Mouse (Mus musculus) embryonic facial prominence, embryonic 15.5 days (tissue): ENCODE results near the gene Sis. TPM values are rescaled to one million over a fixed set of nuclear protein-coding genes. Genes with fewer than 3 reads are reported as not detected.

ENCODE experiments used
- ATAC-seq: fragments of 200-750 bp; cut with Nextera tagmentation; 2 replicates; pipeline ENCODE4 v1.8.0; 2017; ENCODE audit warnings: low read depth, moderate TSS enrichment; ENCODE audit not compliant: insufficient number of reproducible peaks, low FRiP score, low TSS enrichment
- H3K27ac ChIP-seq: fragments of 300-500 bp; sonication (generic); replicated peaks from 2 replicates; pipeline ENCODE4 v1.5.1; 2015; ENCODE audit warnings: mild to moderate bottlenecking, inconsistent platforms
- H3K27me3 ChIP-seq: fragments of 300-500 bp; sonication (generic); 2 replicates; pipeline ENCODE4 v1.6.1; 2015; ENCODE audit warnings: inconsistent platforms
- H3K36me3 ChIP-seq: fragments of 300-500 bp; sonication (generic); 2 replicates; pipeline ENCODE4 v1.6.1; 2015; ENCODE audit warnings: mild to moderate bottlenecking, inconsistent platforms
- H3K4me1 ChIP-seq: fragments of 300-500 bp; sonication (generic); 2 replicates; pipeline ENCODE4 v1.6.1; 2015; ENCODE audit warnings: inconsistent platforms
- H3K4me2 ChIP-seq: fragments of 300-500 bp; sonication (generic); replicated peaks from 2 replicates; pipeline ENCODE4 v1.6.1; 2015; ENCODE audit warnings: mild to moderate bottlenecking, inconsistent platforms
- H3K4me3 ChIP-seq: fragments of 300-500 bp; sonication (generic); replicated peaks from 2 replicates; pipeline ENCODE4 v1.5.1; 2015; ENCODE audit warnings: mild to moderate bottlenecking, inconsistent platforms
- H3K9ac ChIP-seq: fragments of 300-500 bp; sonication (generic); 2 replicates; pipeline ENCODE4 v1.6.1; 2015; ENCODE audit warnings: inconsistent platforms
- H3K9me3 ChIP-seq: fragments of 300-500 bp; sonication (generic); replicated peaks from 2 replicates; pipeline ENCODE4 v1.6.1; 2016; ENCODE audit warnings: inconsistent platforms
- WGBS: fragments of 180-500 bp; shearing (Covaris S2); methylation state at CpG from one replicate; pipeline ENCODE4 v1.1.7; 2015; 5-methylcytosine and 5-hydroxymethylcytosine counted together
- polyA plus RNA-seq: library from polyadenylated mRNA; unstranded; fragments of >200 nt; fragmentation: Nextera tagmentation; extraction: Ambion mirVana; gene quantifications from 2 replicates; pipeline ENCODE4 v1.2.1, GENCODE M21; 2015

The Sis gene
- not detected in 2 replicates for polyA plus RNA-seq

GRCm38 (mm10) chr3:72967675-72968074, at the start of gene Sis:
TSS of gene Sis (minus strand) at chr3:72967863.
- Histone ChIP-seq H3K27ac (no peak within 1 kb of the TSS), H3K4me1 (no peaks in the 10 kb centered on the region)
- ATAC-seq: no peak

GRCm38 (mm10) chr3:73006045-73006444, 38.4 kb upstream of the Sis start:
- no peak overlapping the region for H3K27ac ChIP-seq
- H3K9ac ChIP-seq: no peak overlapping the region
- no peak overlapping the region for H3K4me3 ChIP-seq
- 13% methylated on average over 6 of the region's 6 CpGs for WGBS
- H3K4me1 ChIP-seq: no peaks in the 10 kb centered on the region
- H3K36me3 ChIP-seq: no peaks in the 10 kb centered on the region
- H3K4me2 ChIP-seq: no peak overlapping the region
- ATAC-seq: no peak
- no peaks in the 10 kb centered on the region for H3K27me3 ChIP-seq
- H3K9me3 ChIP-seq: no peaks in the 10 kb centered on the region

More at GRCm38 (mm10) chr3:72967675-72968074, at the start of gene Sis:
- Histone ChIP-seq H3K9ac (no peak within 1 kb of the TSS), H3K27me3 (no peaks in the 10 kb centered on the region), H3K4me3 (no peak within 1 kb of the TSS), H3K4me2 (no peak within 1 kb of the TSS), H3K9me3 (no peaks in the 10 kb centered on the region), H3K36me3 (no peaks in the 10 kb centered on the region)

- WGBS: 90% methylated on average over 4 of the region's 4 CpGs
- H3K27me3 ChIP-seq: no peaks in the 10 kb centered on the region
- no peaks in the 10 kb centered on the region for H3K9me3 ChIP-seq
- H3K9ac ChIP-seq: no peak overlapping the region
- H3K27ac ChIP-seq: no peak overlapping the region
- no peaks in the 10 kb centered on the region for H3K36me3 ChIP-seq
- H3K4me3 ChIP-seq: no peak overlapping the region
- ATAC-seq: no peak
- H3K4me2 ChIP-seq: no peak overlapping the region
- H3K4me1 ChIP-seq: no peaks in the 10 kb centered on the region
Measured at GRCm38 (mm10) chr3:73002933-73003696, 35.5 kb upstream of the Sis start.

- no peaks in the 10 kb centered on the region for H3K27me3 ChIP-seq
- WGBS: 69% methylated on average over 4 of the region's 4 CpGs
- H3K36me3 ChIP-seq: no peaks in the 10 kb centered on the region
- no peak overlapping the region for H3K9ac ChIP-seq
- ATAC-seq: no peak
- H3K27ac ChIP-seq: no peak overlapping the region
- no peaks in the 10 kb centered on the region for H3K9me3 ChIP-seq
- no peaks in the 10 kb centered on the region for H3K4me1 ChIP-seq
- H3K4me2 ChIP-seq: no peak overlapping the region
- H3K4me3 ChIP-seq: no peak overlapping the region
Measured at GRCm38 (mm10) chr3:72997517-72997916, 29.9 kb upstream of the Sis start.

- no peaks in the 10 kb centered on the region for H3K9me3 ChIP-seq
- no peaks in the 10 kb centered on the region for H3K4me1 ChIP-seq
- H3K27me3 ChIP-seq: no peaks in the 10 kb centered on the region
- no peak overlapping the region for H3K27ac ChIP-seq
- H3K9ac ChIP-seq: no peak overlapping the region
- no peaks in the 10 kb centered on the region for H3K36me3 ChIP-seq
- no peak for ATAC-seq
- H3K4me2 ChIP-seq: no peak overlapping the region
- WGBS: 78% methylated on average over 2 of the region's 2 CpGs
- H3K4me3 ChIP-seq: no peak overlapping the region
Measured at GRCm38 (mm10) chr3:72990992-72991391, 23.3 kb upstream of the Sis start.

GRCm38 (mm10) chr3:72976602-72977001, 8.9 kb upstream of the Sis start:
- Histone ChIP-seq H3K4me3 (no peak overlapping the region), H3K27me3 (no peaks in the 10 kb centered on the region), H3K4me2 (no peak overlapping the region), H3K27ac (no peak overlapping the region), H3K36me3 (no peaks in the 10 kb centered on the region), H3K9me3 (no peaks in the 10 kb centered on the region), H3K4me1 (no peaks in the 10 kb centered on the region), H3K9ac (no peak overlapping the region)
- 57% methylated on average over 3 of the region's 3 CpGs for WGBS
- no peak for ATAC-seq

- Histone ChIP-seq H3K9ac (no peak overlapping the region), H3K36me3 (no peaks in the 10 kb centered on the region), H3K27ac (no peak overlapping the region), H3K9me3 (no peaks in the 10 kb centered on the region), H3K4me3 (no peak overlapping the region), H3K4me1 (no peaks in the 10 kb centered on the region), H3K4me2 (no peak overlapping the region), H3K27me3 (no peaks in the 10 kb centered on the region)
- ATAC-seq: no peak
- 83% methylated on average over 4 of the region's 4 CpGs for WGBS
Measured at GRCm38 (mm10) chr3:72918919-72919526, 48.6 kb downstream of the Sis start.

GRCm38 (mm10) chr3:72882501-72882900, 85.2 kb downstream of the Sis start:
- no peaks in the 10 kb centered on the region for H3K36me3 ChIP-seq
- H3K4me2 ChIP-seq: no peak overlapping the region
- H3K27me3 ChIP-seq: no peaks in the 10 kb centered on the region
- no peaks in the 10 kb centered on the region for H3K4me1 ChIP-seq
- no peak overlapping the region for H3K9ac ChIP-seq
- ATAC-seq: no peak
- no peaks in the 10 kb centered on the region for H3K9me3 ChIP-seq
- 83% methylated on average over 1 of the region's 1 CpGs for WGBS
- H3K27ac ChIP-seq: no peak overlapping the region
- no peak overlapping the region for H3K4me3 ChIP-seq

- Histone ChIP-seq H3K36me3 (no peaks in the 10 kb centered on the region), H3K4me1 (no peaks in the 10 kb centered on the region), H3K4me2 (no peak overlapping the region), H3K9me3 (no peaks in the 10 kb centered on the region), H3K27ac (no peak overlapping the region), H3K9ac (no peak overlapping the region), H3K4me3 (no peak overlapping the region), H3K27me3 (no peaks in the 10 kb centered on the region)
- ATAC-seq: no peak
Measured at GRCm38 (mm10) chr3:72868141-72868540, 99.5 kb downstream of the Sis start.

- Histone ChIP-seq H3K27me3 (no peaks in the 10 kb centered on the region), H3K4me2 (no peak overlapping the region), H3K4me3 (no peak overlapping the region), H3K9ac (no peak overlapping the region), H3K36me3 (no peaks in the 10 kb centered on the region), H3K9me3 (no peaks in the 10 kb centered on the region), H3K4me1 (no peaks in the 10 kb centered on the region), H3K27ac (no peak overlapping the region)
- ATAC-seq: no peak
- WGBS: 76% methylated on average over 3 of the region's 3 CpGs
Measured at GRCm38 (mm10) chr3:72858738-72859137, 108.9 kb downstream of the Sis start.

- H3K4me2 ChIP-seq: no peak overlapping the region
- ATAC-seq: no peak
- H3K27me3 ChIP-seq: no peaks in the 10 kb centered on the region
- no peaks in the 10 kb centered on the region for H3K9me3 ChIP-seq
- H3K4me1 ChIP-seq: no peaks in the 10 kb centered on the region
- H3K9ac ChIP-seq: no peak overlapping the region
- H3K4me3 ChIP-seq: no peak overlapping the region
- WGBS: 64% methylated on average over 1 of the region's 1 CpGs
- H3K27ac ChIP-seq: no peak overlapping the region
- H3K36me3 ChIP-seq: no peaks in the 10 kb centered on the region
Measured at GRCm38 (mm10) chr3:72855405-72855804, 112.3 kb downstream of the Sis start.

- no peak for ATAC-seq
- Histone ChIP-seq H3K4me1 (no peaks in the 10 kb centered on the region), H3K36me3 (no peaks in the 10 kb centered on the region), H3K27me3 (no peaks in the 10 kb centered on the region), H3K27ac (no peak overlapping the region), H3K4me2 (no peak overlapping the region), H3K9ac (no peak overlapping the region), H3K4me3 (no peak overlapping the region), H3K9me3 (no peaks in the 10 kb centered on the region)
- 58% methylated on average over 2 of the region's 2 CpGs for WGBS
Measured at GRCm38 (mm10) chr3:72840641-72841040, 127.0 kb downstream of the Sis start.
